Mouse (Mus musculus) forebrain, embryonic 11.5 days (tissue): ENCODE measurements around the gene Gm21954. TPM values are rescaled to one million over a fixed set of nuclear protein-coding genes. Genes with fewer than 3 reads are reported as not detected.

Experiments used
- ATAC-seq: fragments of 200-750 bp; cut with Nextera tagmentation; replicated peaks from 2 replicates; pipeline ENCODE4 v1.8.0; 2017; ENCODE audit warnings: moderate TSS enrichment; ENCODE audit not compliant: low FRiP score
- DNase-seq: peaks from one replicate; pipeline ENCODE4 v3.0.0-alpha.2; 2017; ENCODE audit warnings: low spot score
- H3K27ac ChIP-seq: fragments of 300-500 bp; sonication (generic); 2 replicates; pipeline ENCODE4 v1.5.1; 2014; ENCODE audit warnings: low read depth, low read length
- H3K27me3 ChIP-seq: fragments of 300-500 bp; sonication (generic); 2 replicates; pipeline ENCODE4 v1.6.1; 2014; ENCODE audit warnings: mild to moderate bottlenecking, low read length, mixed read lengths; ENCODE audit not compliant: control insufficient read depth, insufficient read depth
- H3K36me3 ChIP-seq: fragments of 300-500 bp; sonication (generic); 2 replicates; pipeline ENCODE4 v1.6.1; 2014; ENCODE audit warnings: mild to moderate bottlenecking, low read length, moderate library complexity, mixed read lengths; ENCODE audit not compliant: control insufficient read depth, insufficient read depth
- H3K4me1 ChIP-seq: fragments of 300-500 bp; sonication (generic); replicated peaks from 2 replicates; pipeline ENCODE4 v1.6.1; 2014; ENCODE audit warnings: low read length, mixed read lengths; ENCODE audit not compliant: control insufficient read depth, insufficient read depth
- H3K4me2 ChIP-seq: fragments of 300-500 bp; sonication (generic); 2 replicates; pipeline ENCODE4 v1.6.1; 2014; ENCODE audit warnings: low read depth, mild to moderate bottlenecking, low read length, moderate library complexity, mixed read lengths; ENCODE audit not compliant: severe bottlenecking
- H3K4me3 ChIP-seq: fragments of 300-500 bp; sonication (generic); 2 replicates; pipeline ENCODE4 v1.5.1; 2014; ENCODE audit warnings: low read depth, low read length
- H3K9ac ChIP-seq: fragments of 300-500 bp; sonication (generic); 2 replicates; pipeline ENCODE4 v1.6.1; 2014; ENCODE audit warnings: low read length
- H3K9me3 ChIP-seq: fragments of 300-500 bp; sonication (generic); 2 replicates; pipeline ENCODE4 v1.6.1; 2016; ENCODE audit warnings: low read length, mixed read lengths; ENCODE audit not compliant: control insufficient read depth
- WGBS: fragments of 180-500 bp; shearing (Covaris S2); extraction: QIAGEN DNeasy Blood & Tissue Kit; methylation state at CpG from one replicate; pipeline ENCODE4 v1.1.7; 2014; 5-methylcytosine and 5-hydroxymethylcytosine counted together
- polyA plus RNA-seq: library from polyadenylated mRNA; unstranded; fragments of >200 nt; fragmentation: Nextera tagmentation; extraction: Ambion mirVana; gene quantifications from 2 replicates; pipeline ENCODE4 v1.2.1, GENCODE M21; 2014

The Gm21954 gene
- polyA plus RNA-seq = not detected in 2 replicates

GRCm38 (mm10) chr3:55472110-55472509, at the start of gene Gm21954:
Gene Gm21954, minus strand, starts transcription at chr3:55472210.
- ATAC-seq = no peak
- Histone ChIP-seq H3K36me3 (no peaks in the 10 kb centered on the region), H3K4me1 (no peaks in the 10 kb centered on the region), H3K27me3 (no peaks in the 10 kb centered on the region), H3K27ac (no peak within 1 kb of the TSS), H3K9me3 (no peaks in the 10 kb centered on the region), H3K9ac (no peak within 1 kb of the TSS), H3K4me3 (no peak within 1 kb of the TSS), H3K4me2 (no peak within 1 kb of the TSS)
- DNase-seq = no peak
- WGBS = 91% methylated on average over 2 of the region's 2 CpGs

DNA sequence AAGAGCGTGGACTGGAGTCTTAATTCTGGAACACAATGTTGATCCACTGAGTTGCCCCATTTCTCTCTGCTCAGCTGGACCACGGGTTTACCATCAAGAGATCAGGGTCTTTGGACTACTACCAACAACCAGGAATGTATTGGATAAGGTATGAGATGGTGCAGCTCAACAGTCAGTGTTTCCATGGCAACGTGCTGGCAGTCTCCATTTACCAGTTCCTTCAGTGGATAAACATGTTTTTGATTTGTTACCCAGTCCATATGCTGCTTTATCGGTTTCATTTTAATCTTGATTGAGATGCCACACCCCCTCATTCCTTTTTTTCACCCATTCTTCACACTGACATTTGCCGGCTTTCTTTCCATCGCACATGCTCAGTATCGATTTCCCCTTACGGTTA, 49.8 kb upstream of the Gm21954 start:
- no peak for ATAC-seq
- Histone ChIP-seq H3K36me3 (no peaks in the 10 kb centered on the region), H3K4me3 (no peak overlapping the region), H3K9me3 (no peaks in the 10 kb centered on the region), H3K4me1 (peaks cover 5% of the 10 kb centered on the region; the same call in 1 of the 2 replicates), H3K27ac (no peak overlapping the region), H3K9ac (no peak overlapping the region), H3K27me3 (no peaks in the 10 kb centered on the region; the same call in 1 of the 2 replicates), H3K4me2 (no peak overlapping the region)
- WGBS = 75% methylated on average over 8 of the region's 8 CpGs
- no peak for DNase-seq

GRCm38 (mm10) chr3:55520240-55521180, 48.5 kb upstream of the Gm21954 start:
- Histone ChIP-seq H3K4me3 (no peak overlapping the region), H3K4me1 (peaks cover 5% of the 10 kb centered on the region; the same call in 1 of the 2 replicates), H3K4me2 (no peak overlapping the region), H3K9me3 (no peaks in the 10 kb centered on the region), H3K36me3 (no peaks in the 10 kb centered on the region), H3K27ac (no peak overlapping the region), H3K9ac (no peak overlapping the region), H3K27me3 (no peaks in the 10 kb centered on the region; the same call in 1 of the 2 replicates)
- WGBS = 28% methylated on average over 12 of the region's 12 CpGs
- peak; percentile 79 for DNase-seq
- peak; percentile 76 for ATAC-seq

DNA sequence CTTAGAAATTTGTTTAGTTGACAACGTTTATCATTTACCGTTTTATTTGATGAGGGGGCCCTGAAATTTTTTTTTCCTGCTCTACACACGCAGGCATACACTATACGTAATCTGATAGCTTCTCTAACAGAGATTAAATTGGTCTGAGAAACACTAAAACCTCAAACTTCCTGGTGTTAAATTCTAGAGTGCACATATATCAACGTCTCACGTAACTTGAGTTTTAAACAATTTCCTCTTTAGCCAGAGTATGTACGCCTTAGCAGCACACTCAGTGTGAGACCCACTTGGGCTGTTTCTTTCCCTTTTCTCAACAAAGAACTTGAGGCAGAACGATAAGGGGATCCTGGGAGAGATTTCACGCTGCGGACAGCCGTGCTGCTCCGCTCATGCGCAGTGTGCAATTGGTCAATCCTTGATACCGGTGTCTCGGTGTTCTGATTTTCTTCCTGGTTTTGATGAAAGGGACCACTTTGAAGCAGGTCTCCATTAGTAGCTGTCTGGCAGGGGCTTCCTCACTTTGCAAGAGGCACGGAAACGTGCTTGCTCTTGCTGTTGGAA, 45.5 kb upstream of the Gm21954 start:
- H3K4me2 ChIP-seq = no peak overlapping the region
- ATAC-seq = no peak
- 81% methylated on average over 17 of the region's 17 CpGs for WGBS
- no peaks in the 10 kb centered on the region for H3K36me3 ChIP-seq
- H3K4me1 ChIP-seq = 0 out of 2 replicates have a peak, but pooled peaks cover 2% of the 10 kb centered on the region
- DNase-seq = no peak
- no peak overlapping the region for H3K9ac ChIP-seq
- no peak overlapping the region for H3K4me3 ChIP-seq
- no peak overlapping the region for H3K27ac ChIP-seq
- H3K27me3 ChIP-seq = no peaks in the 10 kb centered on the region; the same call in 1 of the 2 replicates
- H3K9me3 ChIP-seq = no peaks in the 10 kb centered on the region

- H3K27me3 ChIP-seq = no peaks in the 10 kb centered on the region
- no peak overlapping the region for H3K9ac ChIP-seq
- WGBS = 78% methylated on average over 5 of the region's 5 CpGs
- H3K27ac ChIP-seq = no peak overlapping the region
- H3K4me2 ChIP-seq = no peak overlapping the region
- no peak for ATAC-seq
- H3K36me3 ChIP-seq = no peaks in the 10 kb centered on the region
- no peak for DNase-seq
- H3K9me3 ChIP-seq = no peaks in the 10 kb centered on the region
- H3K4me3 ChIP-seq = no peak overlapping the region
- 0 out of 2 replicates have a peak, but pooled peaks cover 2% of the 10 kb centered on the region for H3K4me1 ChIP-seq
These were observed 44.0 kb upstream of the Gm21954 start for GRCm38 (mm10) chr3:55515966-55516365.

- H3K4me2 ChIP-seq = no peak overlapping the region
- H3K4me3 ChIP-seq = no peak overlapping the region
- no peaks in the 10 kb centered on the region for H3K9me3 ChIP-seq
- H3K27me3 ChIP-seq = no peaks in the 10 kb centered on the region
- no peaks in the 10 kb centered on the region for H3K36me3 ChIP-seq
- ATAC-seq (no peak), DNase-seq (no peak)
- H3K4me1 ChIP-seq = no peaks in the 10 kb centered on the region
- H3K27ac ChIP-seq = no peak overlapping the region
- 84% methylated on average over 6 of the region's 6 CpGs for WGBS
- no peak overlapping the region for H3K9ac ChIP-seq
These were observed 39.6 kb upstream of the Gm21954 start for GRCm38 (mm10) chr3:55511658-55512057.

DNA sequence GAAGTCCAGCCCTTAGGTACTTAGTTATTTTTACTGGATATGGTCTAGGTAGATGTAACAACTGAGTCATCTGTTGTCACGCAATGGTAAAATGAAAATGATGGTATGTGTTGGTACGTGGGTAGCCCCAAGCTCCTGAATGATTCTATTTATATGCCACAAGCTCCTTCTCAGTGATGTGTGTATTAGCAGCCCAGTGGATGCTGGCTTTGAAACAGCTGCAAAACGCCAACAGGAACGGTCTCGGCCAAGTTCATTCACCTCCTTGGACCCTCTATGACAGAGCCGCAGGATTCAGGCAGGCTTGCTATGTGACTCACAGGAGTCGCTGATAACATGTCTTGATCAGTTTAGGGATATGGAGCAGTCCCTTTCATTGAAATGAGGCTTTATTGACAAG, 38.2 kb upstream of the Gm21954 start:
- no peak overlapping the region for H3K4me2 ChIP-seq
- DNase-seq (no peak), ATAC-seq (no peak)
- WGBS = 95% methylated on average over 7 of the region's 7 CpGs
- no peaks in the 10 kb centered on the region for H3K4me1 ChIP-seq
- no peaks in the 10 kb centered on the region for H3K27me3 ChIP-seq
- no peak overlapping the region for H3K4me3 ChIP-seq
- no peak overlapping the region for H3K27ac ChIP-seq
- H3K9ac ChIP-seq = no peak overlapping the region
- H3K9me3 ChIP-seq = no peaks in the 10 kb centered on the region
- H3K36me3 ChIP-seq = no peaks in the 10 kb centered on the region

DNA sequence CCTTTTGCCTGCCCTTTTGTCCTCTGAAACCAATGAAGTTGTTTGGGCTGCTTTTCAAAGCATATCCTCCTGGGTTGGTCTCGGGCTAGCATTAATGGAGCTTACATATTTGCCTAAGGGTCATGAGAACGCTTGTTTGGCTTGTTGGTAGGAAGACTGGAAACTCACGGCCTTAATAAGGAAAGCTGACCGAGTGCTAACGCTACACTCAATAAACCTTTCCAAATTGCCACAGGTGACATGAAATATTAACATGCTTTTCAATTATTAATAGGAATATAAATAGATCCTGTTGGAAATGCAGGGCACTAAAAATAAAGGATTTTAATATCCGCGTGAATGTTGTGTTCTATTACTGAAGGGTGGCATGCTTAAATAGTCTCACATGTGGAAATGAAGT, 27.3 kb upstream of the Gm21954 start:
- 91% methylated on average over 7 of the region's 7 CpGs for WGBS

More for the DNA sequence above, 27.3 kb upstream of the Gm21954 start:
- Histone ChIP-seq H3K36me3 (no peaks in the 10 kb centered on the region), H3K9me3 (no peaks in the 10 kb centered on the region), H3K4me1 (no peaks in the 10 kb centered on the region), H3K27me3 (no peaks in the 10 kb centered on the region), H3K4me2 (no peak overlapping the region), H3K4me3 (no peak overlapping the region), H3K27ac (no peak overlapping the region), H3K9ac (no peak overlapping the region)
- DNase-seq (no peak), ATAC-seq (no peak)
